In the genomic region with DNA sequence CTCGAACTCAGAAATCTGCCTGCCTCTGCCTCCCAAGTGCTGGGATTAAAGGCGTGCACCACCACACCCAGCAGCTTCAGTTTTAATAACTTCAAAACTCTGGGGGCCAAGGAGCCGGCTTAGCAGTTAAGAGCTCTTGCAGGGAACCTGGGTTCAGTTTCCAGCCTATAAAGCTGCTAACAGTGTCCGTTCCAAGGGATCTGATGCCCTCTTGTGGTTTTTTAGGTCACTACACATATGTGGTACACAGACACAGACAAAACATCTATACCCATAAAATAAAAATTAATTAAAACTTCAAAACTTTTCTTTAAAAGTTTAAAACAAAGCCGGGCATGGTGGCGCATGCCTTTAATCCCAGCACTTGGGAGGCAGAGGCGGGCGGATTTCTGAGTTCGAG, we compare ENCODE assay signal across 9 mouse cellular contexts. TPM values are rescaled to one million over a fixed set of nuclear protein-coding genes. Genes with fewer than 3 reads are reported as not detected.
DNase-seq lines count a peak whose midpoint lies in the region; ATAC-seq and TF ChIP-seq lines count a peak whose summit lies in the region.
"Had no signal": no experiment of that assay in that cellular context is flagged by ENCODE, and none has a peak within 500 bp of the region (broad histone marks: within the 10 kb centered on the region; RNA-seq: fewer than 3 reads in every experiment).

No protein-coding gene starts in this region.

- no peak for ATAC-seq in midbrain, embryonic 14.5 days (ENCODE audit: low FRiP score, low TSS enrichment)
- ATAC-seq in midbrain, embryonic 16.5 days: no peak
- peak; percentile 63; the same call in 1 of the 2 replicates for ATAC-seq in monocyte, adult 5-6 weeks (replicated peaks; ENCODE audit: insufficient number of reproducible peaks, low FRiP score, low TSS enrichment, poor library complexity, severe bottlenecking)

- intact Hi-C loops in gastrocnemius, adult 2 months (cut with DNase I): loop anchor here (5.0 to 10.0 kb wide), 2 partner anchors 180 to 342 kb away; no protein-coding TSS in a partner anchor

- peak; percentile 69 for TF ChIP-seq CTCF in gastrocnemius, adult 2 months (IDR thresholded peaks at IDR 0.05)
- peak; percentile 54; the same call in 1 of the 2 replicates for TF ChIP-seq CTCF in brain, embryonic 14.5 days (IDR thresholded peaks at IDR 0.05; ENCODE audit: borderline replicate concordance, extremely low read depth, insufficient read depth, insufficient read length)

- H3K4me1 ChIP-seq in midbrain, embryonic 14.5 days (ENCODE audit: control insufficient read depth, insufficient read depth, low read length): no peaks in the 10 kb centered on the region
- H3K4me1 ChIP-seq in midbrain, embryonic 16.5 days (ENCODE audit: control insufficient read depth, insufficient read depth, low read length): no peaks in the 10 kb centered on the region

- H3K4me2 ChIP-seq in midbrain, embryonic 14.5 days (ENCODE audit: low read length): no peak overlapping the region
- H3K4me2 ChIP-seq in midbrain, embryonic 16.5 days (ENCODE audit: low read length): no peak overlapping the region

- no peak for DNase-seq in gastrocnemius, adult 2 months
- DNase-seq in gastrocnemius, postnatal 4 days (ENCODE audit: low spot score in 2 of 2): no peak
- peak; percentile 72 for DNase-seq in midbrain, embryonic 14.5 days
- DNase-seq in brain, embryonic 14.5 days (ENCODE audit: low read depth): peak; percentile 69
- DNase-seq in hindlimb bud, embryonic 11.5 days (ENCODE audit: extremely low spot score, low read depth, low spot score): peak; percentile 12
- no peak for DNase-seq in ovary, postnatal 10 days (ENCODE audit: low spot score)

- H3K27ac ChIP-seq in gastrocnemius, adult 2 months: no peak overlapping the region
- H3K27ac ChIP-seq in midbrain, embryonic 14.5 days (replicated peaks; ENCODE audit: low read depth, low read length): no peak overlapping the region
- H3K27ac ChIP-seq in midbrain, embryonic 16.5 days (ENCODE audit: low read length): no peak overlapping the region

- H3K36me3 ChIP-seq in midbrain, embryonic 14.5 days (ENCODE audit: control insufficient read depth, insufficient read depth, low read length): no peaks in the 10 kb centered on the region
- no peaks in the 10 kb centered on the region for H3K36me3 ChIP-seq in midbrain, embryonic 16.5 days (ENCODE audit: control insufficient read depth, insufficient read depth, low read length)

- H3K9ac ChIP-seq in midbrain, embryonic 14.5 days (replicated peaks; ENCODE audit: low read length): no peak overlapping the region
- H3K9ac ChIP-seq in midbrain, embryonic 16.5 days (ENCODE audit: low read depth, low read length): no peak overlapping the region

- 53% methylated on average over 9 of the region's 9 CpGs for WGBS in midbrain, embryonic 14.5 days
- 43% methylated on average over 9 of the region's 9 CpGs for WGBS in midbrain, embryonic 16.5 days

- H3K27me3 ChIP-seq in midbrain, embryonic 14.5 days (ENCODE audit: control insufficient read depth, insufficient read depth, low read length): no peaks in the 10 kb centered on the region
- no peaks in the 10 kb centered on the region for H3K27me3 ChIP-seq in midbrain, embryonic 16.5 days (ENCODE audit: control insufficient read depth, insufficient read depth, low read depth, low read length)

- no peak for TF ChIP-seq POLR2A in brain, embryonic 14.5 days (IDR thresholded peaks at IDR 0.05; ENCODE audit: borderline replicate concordance, extremely low read depth, insufficient read depth, insufficient read length, poor library complexity, severe bottlenecking)

- no peak overlapping the region for H3K4me3 ChIP-seq in gastrocnemius, adult 2 months
- no peak overlapping the region for H3K4me3 ChIP-seq in midbrain, embryonic 14.5 days (replicated peaks; ENCODE audit: low read depth, low read length)
- H3K4me3 ChIP-seq in midbrain, embryonic 16.5 days (ENCODE audit: low read depth, low read length): no peak overlapping the region

- no peaks in the 10 kb centered on the region for H3K9me3 ChIP-seq in midbrain, embryonic 14.5 days (ENCODE audit: control insufficient read depth, low read length)
- no peaks in the 10 kb centered on the region for H3K9me3 ChIP-seq in midbrain, embryonic 16.5 days (replicated peaks; ENCODE audit: control insufficient read depth, low read length, poor library complexity, severe bottlenecking)

RNA-seq across cellular contexts. Expression of gene Nop56, which starts 27.3 kb away (rescaled TPM):
- total RNA-seq in gastrocnemius, adult 2 months (2021): 10 to 100 TPM; 36.4 to 38.6 TPM
- total RNA-seq in gastrocnemius, postnatal 4 days (2021): 10 to 100 TPM; 66.9 to 84.6 TPM
- 217 and 235 TPM in 2 replicates for polyA plus RNA-seq in midbrain, embryonic 14.5 days (2014; fragmentation: Nextera tagmentation; extraction: Ambion mirVana)
- 237 and 239 TPM in 2 replicates for polyA plus RNA-seq in midbrain, embryonic 16.5 days (2015; fragmentation: Nextera tagmentation; extraction: Ambion mirVana)
- 213 and 300 TPM in 2 replicates for polyA plus RNA-seq in brain, embryonic 14.5 days (2012; rRNA removed)
- total RNA-seq in monocyte, adult 5-6 weeks (2017): 156 to 208 TPM (median 163 TPM) in 3 replicates

RNA-seq across cellular contexts. Expression of gene Idh3b, which starts 37.4 kb away (rescaled TPM):
- total RNA-seq in gastrocnemius, adult 2 months (2021): 100 to 1,000 TPM; 416 to 563 TPM
- total RNA-seq in gastrocnemius, postnatal 4 days (2021): 100 to 1,000 TPM; 282 to 290 TPM
- polyA plus RNA-seq in midbrain, embryonic 14.5 days (2014; fragmentation: Nextera tagmentation; extraction: Ambion mirVana): 166 and 170 TPM in 2 replicates
- 170 and 186 TPM in 2 replicates for polyA plus RNA-seq in midbrain, embryonic 16.5 days (2015; fragmentation: Nextera tagmentation; extraction: Ambion mirVana)
- 162 and 203 TPM in 2 replicates for polyA plus RNA-seq in brain, embryonic 14.5 days (2012; rRNA removed)
- total RNA-seq in monocyte, adult 5-6 weeks (2017): 103 to 169 TPM (median 112 TPM) in 3 replicates

RNA-seq across cellular contexts. Expression of gene Ebf4, which starts 48.1 kb away (rescaled TPM):
- under 1 TPM; 0.26 to 0.47 TPM for total RNA-seq in gastrocnemius, adult 2 months (2021)
- total RNA-seq in gastrocnemius, postnatal 4 days (2021): 1 to 10 TPM; 2.1 to 2.7 TPM
- 3.6 and 4.7 TPM in 2 replicates for polyA plus RNA-seq in midbrain, embryonic 14.5 days (2014; fragmentation: Nextera tagmentation; extraction: Ambion mirVana)
- polyA plus RNA-seq in midbrain, embryonic 16.5 days (2015; fragmentation: Nextera tagmentation; extraction: Ambion mirVana): 3.7 and 4.6 TPM in 2 replicates
- polyA plus RNA-seq in brain, embryonic 14.5 days (2012; rRNA removed): 24.3 and 24.9 TPM in 2 replicates
- total RNA-seq in monocyte, adult 5-6 weeks (2017): not detected in 3 replicates

RNA-seq across cellular contexts. Expression of gene Tmc2, which starts 51.9 kb away (rescaled TPM):
- not detected for total RNA-seq in gastrocnemius, adult 2 months (2021)
- total RNA-seq in gastrocnemius, postnatal 4 days (2021): not detected
- not detected in 2 replicates for polyA plus RNA-seq in midbrain, embryonic 14.5 days (2014; fragmentation: Nextera tagmentation; extraction: Ambion mirVana)
- polyA plus RNA-seq in midbrain, embryonic 16.5 days (2015; fragmentation: Nextera tagmentation; extraction: Ambion mirVana): not detected in 2 replicates
- 0.05 TPM in 1 of 2 replicates, not detected in the other for polyA plus RNA-seq in brain, embryonic 14.5 days (2012; rRNA removed)
- not detected in 3 replicates for total RNA-seq in monocyte, adult 5-6 weeks (2017)
- total RNA-seq: left cerebral cortex, postnatal 10 days had no signal

Comparison
In these comparisons a context has a peak if more than half of its experiments do, and no peak if none do; other contexts are left out.
1. DNase-seq: peak in midbrain, embryonic 14.5 days (single experiment), brain, embryonic 14.5 days (single experiment) and hindlimb bud, embryonic 11.5 days (single experiment); none in gastrocnemius, adult 2 months (single experiment), gastrocnemius, postnatal 4 days (0 of 2) and ovary, postnatal 10 days (single experiment).